Comparison of ENCODE assay signal across 20 mouse cellular contexts in the genomic region with DNA sequence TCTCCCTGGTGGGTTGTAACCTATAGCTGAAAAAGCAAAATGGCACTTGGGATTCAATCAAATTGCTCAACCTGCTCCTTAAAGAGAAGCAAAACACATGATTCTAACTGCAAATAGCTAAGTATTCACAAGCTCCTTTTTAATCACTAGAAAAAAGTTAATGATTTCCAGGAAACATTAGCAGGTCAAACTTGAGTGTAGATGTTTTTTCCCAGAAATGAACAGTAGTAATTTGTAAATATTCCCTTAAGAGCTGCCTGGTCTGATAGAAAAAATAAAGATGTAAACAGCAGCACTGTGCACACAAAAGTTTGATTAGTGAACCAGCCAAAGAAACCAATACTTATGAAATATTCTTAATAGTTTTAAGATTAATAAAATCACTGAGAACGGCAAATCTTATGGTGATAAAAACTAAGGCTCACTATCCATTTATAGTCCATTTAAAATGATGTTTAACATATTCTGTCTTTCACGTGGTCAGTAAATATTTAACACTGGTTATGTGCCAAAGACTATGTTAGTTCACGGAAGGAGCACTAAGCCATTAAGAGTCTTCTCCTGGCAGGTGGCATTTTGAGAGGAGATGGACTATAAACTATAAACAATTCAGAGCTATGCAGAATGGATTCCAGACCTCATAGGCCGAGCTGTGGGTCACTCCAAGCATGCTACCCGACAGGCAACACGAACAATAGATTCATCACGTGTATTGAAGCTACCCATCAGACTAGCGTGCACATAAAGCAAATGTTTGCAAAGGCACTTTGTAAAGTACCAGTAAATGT. TPM values are rescaled to one million over a fixed set of nuclear protein-coding genes. Genes with fewer than 3 reads are reported as not detected.
DNase-seq lines count a peak whose midpoint lies in the region; ATAC-seq lines count a peak whose summit lies in the region.
"Had no signal": no experiment of that assay in that cellular context is flagged by ENCODE, and none has a peak within 500 bp of the region (broad histone marks: within the 10 kb centered on the region; RNA-seq: fewer than 3 reads in every experiment).

No protein-coding gene starts in this region.

- H3K4me1 ChIP-seq in kidney, embryonic 14.5 days (ENCODE audit: control insufficient read depth, insufficient read depth, low read length): no peaks in the 10 kb centered on the region
- H3K4me1 ChIP-seq in neural tube, embryonic 14.5 days (ENCODE audit: control insufficient read depth, insufficient read depth, low read length): no peaks in the 10 kb centered on the region
- H3K4me1 ChIP-seq in neural tube, embryonic 15.5 days: 0 out of 2 replicates have a peak, but pooled peaks cover 3% of the 10 kb centered on the region
- no peaks in the 10 kb centered on the region for H3K4me1 ChIP-seq in midbrain, embryonic 10.5 days
- H3K4me1 ChIP-seq: limb, embryonic 10.5 days had no signal

- H3K36me3 ChIP-seq in kidney, embryonic 14.5 days (ENCODE audit: control insufficient read depth, insufficient read depth, low read length): no peaks in the 10 kb centered on the region
- no peaks in the 10 kb centered on the region for H3K36me3 ChIP-seq in neural tube, embryonic 14.5 days (ENCODE audit: control insufficient read depth, insufficient read depth, low read length)
- no peaks in the 10 kb centered on the region for H3K36me3 ChIP-seq in neural tube, embryonic 15.5 days
- H3K36me3 ChIP-seq in midbrain, embryonic 10.5 days: no peaks in the 10 kb centered on the region
- H3K36me3 ChIP-seq: limb, embryonic 10.5 days; neural tube, embryonic 13.5 days had no signal

- H3K4me3 ChIP-seq in kidney, embryonic 14.5 days (ENCODE audit: low read length): no peak overlapping the region
- no peak overlapping the region for H3K4me3 ChIP-seq in neural tube, embryonic 14.5 days (ENCODE audit: low read depth, low read length)
- no peak overlapping the region for H3K4me3 ChIP-seq in neural tube, embryonic 15.5 days (replicated peaks)
- no peak overlapping the region for H3K4me3 ChIP-seq in midbrain, embryonic 10.5 days
- H3K4me3 ChIP-seq: gastrocnemius, adult 2 months; heart, embryonic 13.5 days; limb, embryonic 10.5 days; neural tube, embryonic 13.5 days had no signal

- WGBS in kidney, embryonic 14.5 days: 77% methylated on average over 8 of the region's 8 CpGs
- WGBS in neural tube, embryonic 14.5 days: 75% methylated on average over 8 of the region's 8 CpGs
- 67% methylated on average over 8 of the region's 8 CpGs for WGBS in neural tube, embryonic 15.5 days
- WGBS in midbrain, embryonic 10.5 days: 89% methylated on average over 8 of the region's 8 CpGs

- H3K9me3 ChIP-seq in kidney, embryonic 14.5 days (ENCODE audit: control insufficient read depth, low read length): no peaks in the 10 kb centered on the region
- H3K9me3 ChIP-seq in neural tube, embryonic 14.5 days (ENCODE audit: control insufficient read depth, low read length): no peaks in the 10 kb centered on the region
- no peaks in the 10 kb centered on the region for H3K9me3 ChIP-seq in neural tube, embryonic 15.5 days (replicated peaks)
- no peaks in the 10 kb centered on the region for H3K9me3 ChIP-seq in midbrain, embryonic 10.5 days (replicated peaks)
- H3K9me3 ChIP-seq: heart, embryonic 13.5 days; limb, embryonic 10.5 days; neural tube, embryonic 13.5 days had no signal

- no peak for ATAC-seq in kidney, embryonic 14.5 days (ENCODE audit: low FRiP score, low TSS enrichment)
- ATAC-seq in neural tube, embryonic 14.5 days (ENCODE audit: low read depth): peak; percentile 25; the same call in 1 of the 2 replicates
- ATAC-seq in neural tube, embryonic 15.5 days (ENCODE audit: low FRiP score): no peak
- ATAC-seq: forebrain, postnatal 0 days; hindbrain, embryonic 16.5 days had no signal

- no peaks in the 10 kb centered on the region for H3K27me3 ChIP-seq in kidney, embryonic 14.5 days (ENCODE audit: control insufficient read depth, insufficient read depth, low read length)
- no peaks in the 10 kb centered on the region for H3K27me3 ChIP-seq in neural tube, embryonic 14.5 days (ENCODE audit: control insufficient read depth, insufficient read depth, low read length)
- no peaks in the 10 kb centered on the region for H3K27me3 ChIP-seq in neural tube, embryonic 15.5 days (replicated peaks)
- H3K27me3 ChIP-seq in midbrain, embryonic 10.5 days (ENCODE audit: low read depth, poor library complexity, severe bottlenecking): no peaks in the 10 kb centered on the region
- H3K27me3 ChIP-seq: CH12.LX; heart, embryonic 13.5 days; neural tube, embryonic 13.5 days had no signal

- peak; percentile 62 for DNase-seq in kidney, adult 11 months
- DNase-seq in kidney, postnatal 25 days: peak; percentile 24 to 43
- no peak for DNase-seq in layer of hippocampus, postnatal 10 days (ENCODE audit: low spot score in 2 of 2)
- no peak for DNase-seq in midbrain, embryonic 10.5 days (ENCODE audit: low spot score)
- DNase-seq: adrenal gland, adult 2 months; cerebellum, postnatal 10 days; forebrain, postnatal 0 days; gastrocnemius, adult 2 months; heart, postnatal 4 days; lung, postnatal 10 days; right cerebral cortex, postnatal 4 days; thymus, postnatal 14 days had no signal

- H3K9ac ChIP-seq in kidney, embryonic 14.5 days (ENCODE audit: low read depth, low read length): no peak overlapping the region
- H3K9ac ChIP-seq in neural tube, embryonic 14.5 days (replicated peaks; ENCODE audit: low read depth, low read length): no peak overlapping the region
- no peak overlapping the region for H3K9ac ChIP-seq in neural tube, embryonic 15.5 days (replicated peaks)
- H3K9ac ChIP-seq: forebrain, postnatal 0 days; heart, embryonic 13.5 days; neural tube, embryonic 13.5 days had no signal

- H3K27ac ChIP-seq in kidney, embryonic 14.5 days (ENCODE audit: low read depth, low read length): no peak overlapping the region
- H3K27ac ChIP-seq in neural tube, embryonic 14.5 days (ENCODE audit: low read depth, low read length): no peak overlapping the region
- H3K27ac ChIP-seq in neural tube, embryonic 15.5 days (replicated peaks): no peak overlapping the region
- H3K27ac ChIP-seq in midbrain, embryonic 10.5 days (replicated peaks): no peak overlapping the region
- H3K27ac ChIP-seq: gastrocnemius, adult 2 months; heart, embryonic 13.5 days; limb, embryonic 10.5 days; neural tube, embryonic 13.5 days had no signal

- H3K4me2 ChIP-seq in kidney, embryonic 14.5 days (replicated peaks; ENCODE audit: low read depth, low read length): no peak overlapping the region
- H3K4me2 ChIP-seq in neural tube, embryonic 14.5 days (ENCODE audit: low read depth, low read length): no peak overlapping the region
- H3K4me2 ChIP-seq in neural tube, embryonic 15.5 days: no peak overlapping the region
- H3K4me2 ChIP-seq: heart, embryonic 13.5 days; neural tube, embryonic 13.5 days had no signal

RNA-seq across cellular contexts. Expression of gene Ncoa7, which starts 43.6 kb away (rescaled TPM):
- 16.8 and 19.1 TPM in 2 replicates for polyA plus RNA-seq in kidney, embryonic 14.5 days (2014; fragmentation: Nextera tagmentation; extraction: Ambion mirVana)
- polyA plus RNA-seq in neural tube, embryonic 14.5 days (2014; fragmentation: Nextera tagmentation; extraction: Ambion mirVana): 23.7 and 25.8 TPM in 2 replicates
- 22.7 and 23.1 TPM in 2 replicates for polyA plus RNA-seq in neural tube, embryonic 15.5 days (2015; fragmentation: Nextera tagmentation; extraction: Ambion mirVana)
- 10 to 100 TPM; 88.3 to 94.8 TPM for total RNA-seq in layer of hippocampus, postnatal 10 days (2021)
- 6.2 and 6.6 TPM in 2 replicates for polyA plus RNA-seq in midbrain, embryonic 10.5 days (2016; fragmentation: Nextera tagmentation; extraction: Ambion mirVana)

Comparison
In these comparisons a context has a peak if more than half of its experiments do, and no peak if none do; other contexts are left out.
1. DNase-seq: peak in kidney, adult 11 months (single experiment) and kidney, postnatal 25 days (2 of 2); none in layer of hippocampus, postnatal 10 days (0 of 2) and midbrain, embryonic 10.5 days (single experiment).